Mouse (Mus musculus) erythroblast, embryonic 14.5 days (primary cell): ENCODE results near the gene Bicdl1. TPM values are rescaled to one million over a fixed set of nuclear protein-coding genes. Genes with fewer than 3 reads are reported as not detected.

Source experiments
- H3K27me3 ChIP-seq: 2 replicates; pipeline ENCODE4 v1.6.1; 2012; ENCODE audit warnings: inconsistent platforms; ENCODE audit not compliant: control insufficient read depth
- H3K36me3 ChIP-seq: 2 replicates; pipeline ENCODE4 v1.6.1; 2012; ENCODE audit warnings: mild to moderate bottlenecking, inconsistent platforms; ENCODE audit not compliant: control insufficient read depth
- H3K4me1 ChIP-seq: 2 replicates; pipeline ENCODE4 v1.6.1; 2012; ENCODE audit warnings: inconsistent platforms; ENCODE audit not compliant: control insufficient read depth
- H3K4me3 ChIP-seq: replicated peaks from 2 replicates; pipeline ENCODE3; 2012; ENCODE audit warnings: moderate library complexity, mild to moderate bottlenecking, inconsistent platforms
- H3K9me3 ChIP-seq: 2 replicates; pipeline ENCODE4 v1.6.1; 2012; ENCODE audit warnings: low read length, inconsistent platforms, mixed read lengths; ENCODE audit not compliant: control insufficient read depth
- GATA1 ChIP-seq: IDR thresholded peaks from 2 replicates; pipeline ENCODE4 v1.6.1; 2012; ENCODE audit warnings: low read length, inconsistent platforms, mixed read lengths
- TAL1 ChIP-seq: IDR thresholded peaks from 3 replicates; pipeline ENCODE4 v1.6.1; 2012; ENCODE audit warnings: low read length, inconsistent platforms, mixed read lengths
- polyA plus RNA-seq: library from polyadenylated mRNA; stranded (reverse); fragments of >175 nt; gene quantifications from 2 replicates; pipeline ENCODE4 v1.2.3, GENCODE M21; 2012

Gene Bicdl1
- polyA plus RNA-seq, 1 experiment: 0.03 TPM

- Histone ChIP-seq H3K4me1 (peaks cover 29% of the 10 kb centered on the region), H3K36me3 (peaks cover 52% of the 10 kb centered on the region)
Observed at GRCm38 (mm10) chr5:115648876-115649275, 82.5 kb downstream of the Bicdl1 start.

GRCm38 (mm10) chr5:115644192-115644591, 87.2 kb downstream of the Bicdl1 start:
- H3K27me3 ChIP-seq: no peaks in the 10 kb centered on the region
- TF ChIP-seq TAL1: no peak
- TF ChIP-seq GATA1: no peak
- H3K4me3 ChIP-seq: no peak overlapping the region
- H3K9me3 ChIP-seq: no peaks in the 10 kb centered on the region
- peaks cover 99% of the 10 kb centered on the region for H3K36me3 ChIP-seq
- peaks cover 15% of the 10 kb centered on the region for H3K4me1 ChIP-seq

More at GRCm38 (mm10) chr5:115648876-115649275, 82.5 kb downstream of the Bicdl1 start:
- H3K27me3 ChIP-seq: no peaks in the 10 kb centered on the region
- no peak for TF ChIP-seq GATA1
- TF ChIP-seq TAL1: no peak
- H3K4me3 ChIP-seq: no peak overlapping the region
- no peaks in the 10 kb centered on the region for H3K9me3 ChIP-seq

DNA sequence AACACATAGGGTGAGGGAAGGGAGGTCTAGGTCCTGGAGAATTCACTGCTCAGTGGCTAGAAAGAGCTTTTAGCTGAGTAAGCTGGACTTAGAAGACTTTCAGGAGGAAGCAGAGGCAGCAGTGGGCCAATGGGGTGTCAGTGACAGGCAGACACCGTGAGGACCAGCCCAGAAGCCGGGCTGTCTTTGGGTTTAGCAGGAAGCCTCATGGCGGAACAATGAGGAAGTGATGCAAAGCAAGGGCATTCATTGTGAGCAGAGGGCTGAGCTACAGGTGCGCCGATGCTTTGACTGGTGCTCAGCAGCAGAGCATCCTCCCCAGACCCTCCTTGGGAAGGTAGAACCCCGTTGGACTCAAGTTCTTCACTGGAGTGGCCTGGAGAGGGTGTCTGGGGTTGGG, 95.9 kb downstream of the Bicdl1 start:
- Histone ChIP-seq H3K4me1 (peaks cover 75% of the 10 kb centered on the region), H3K36me3 (peaks cover 77% of the 10 kb centered on the region), H3K9me3 (no peaks in the 10 kb centered on the region), H3K4me3 (no peak overlapping the region), H3K27me3 (no peaks in the 10 kb centered on the region)
- no peak for TF ChIP-seq GATA1
- TF ChIP-seq TAL1: no peak

- Histone ChIP-seq H3K4me1 (peaks cover 77% of the 10 kb centered on the region), H3K27me3 (no peaks in the 10 kb centered on the region), H3K9me3 (no peaks in the 10 kb centered on the region), H3K36me3 (peaks cover 73% of the 10 kb centered on the region), H3K4me3 (peak overlapping the region; percentile 74)
- TF ChIP-seq GATA1: peak; percentile 82
- TF ChIP-seq TAL1: peak; percentile 66
Observed at GRCm38 (mm10) chr5:115634046-115634445, 97.4 kb downstream of the Bicdl1 start.

DNA sequence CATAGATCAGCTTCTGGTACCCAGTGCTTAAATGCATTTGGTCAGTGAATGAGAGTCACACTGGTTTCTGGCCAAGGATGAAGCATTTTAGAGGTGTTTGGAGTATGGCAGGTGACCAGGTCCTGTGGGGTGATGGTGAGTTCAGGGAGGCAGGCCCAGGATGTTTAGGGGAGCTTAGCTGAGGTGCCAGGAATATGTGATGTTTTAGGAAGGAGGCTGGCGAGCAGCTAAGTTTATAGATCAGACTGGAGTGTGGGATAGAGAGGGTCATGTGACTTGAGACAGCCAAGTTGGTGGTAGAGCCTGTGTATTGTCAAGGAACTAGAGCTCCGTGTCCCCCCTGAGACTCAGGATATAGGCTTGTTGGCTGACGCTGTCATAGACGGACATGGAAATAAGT, 98.4 kb downstream of the Bicdl1 start:
- H3K4me1 ChIP-seq: peaks cover 81% of the 10 kb centered on the region
- H3K36me3 ChIP-seq: peaks cover 70% of the 10 kb centered on the region
- peak overlapping the region; percentile 74 for H3K4me3 ChIP-seq
- H3K9me3 ChIP-seq: no peaks in the 10 kb centered on the region
- H3K27me3 ChIP-seq: no peaks in the 10 kb centered on the region
- TF ChIP-seq GATA1 (no peak), TAL1 (no peak)

DNA sequence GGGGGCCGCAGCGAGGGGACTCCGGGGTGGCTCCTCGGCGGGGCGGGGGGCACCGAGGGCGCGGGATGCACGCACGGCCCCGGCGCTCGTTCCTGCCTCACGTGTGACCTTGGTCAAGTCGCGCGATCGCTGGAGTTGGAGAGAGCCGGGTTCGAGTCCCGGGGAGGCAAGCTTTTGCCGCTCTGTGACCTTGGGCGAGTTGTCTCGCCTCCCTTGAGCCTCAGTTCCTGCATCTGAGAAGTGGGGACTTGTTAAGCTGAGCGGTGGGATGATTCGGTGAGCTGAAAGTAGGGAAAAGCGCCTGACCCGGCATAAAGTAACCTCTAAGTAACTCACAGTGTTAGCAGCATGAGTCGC, 99.1 kb downstream of the Bicdl1 start:
- Histone ChIP-seq H3K4me1 (peaks cover 86% of the 10 kb centered on the region), H3K9me3 (no peaks in the 10 kb centered on the region), H3K36me3 (peaks cover 66% of the 10 kb centered on the region), H3K27me3 (no peaks in the 10 kb centered on the region), H3K4me3 (peak overlapping the region; percentile 74)
- TF ChIP-seq TAL1 (no peak), GATA1 (no peak)

DNA sequence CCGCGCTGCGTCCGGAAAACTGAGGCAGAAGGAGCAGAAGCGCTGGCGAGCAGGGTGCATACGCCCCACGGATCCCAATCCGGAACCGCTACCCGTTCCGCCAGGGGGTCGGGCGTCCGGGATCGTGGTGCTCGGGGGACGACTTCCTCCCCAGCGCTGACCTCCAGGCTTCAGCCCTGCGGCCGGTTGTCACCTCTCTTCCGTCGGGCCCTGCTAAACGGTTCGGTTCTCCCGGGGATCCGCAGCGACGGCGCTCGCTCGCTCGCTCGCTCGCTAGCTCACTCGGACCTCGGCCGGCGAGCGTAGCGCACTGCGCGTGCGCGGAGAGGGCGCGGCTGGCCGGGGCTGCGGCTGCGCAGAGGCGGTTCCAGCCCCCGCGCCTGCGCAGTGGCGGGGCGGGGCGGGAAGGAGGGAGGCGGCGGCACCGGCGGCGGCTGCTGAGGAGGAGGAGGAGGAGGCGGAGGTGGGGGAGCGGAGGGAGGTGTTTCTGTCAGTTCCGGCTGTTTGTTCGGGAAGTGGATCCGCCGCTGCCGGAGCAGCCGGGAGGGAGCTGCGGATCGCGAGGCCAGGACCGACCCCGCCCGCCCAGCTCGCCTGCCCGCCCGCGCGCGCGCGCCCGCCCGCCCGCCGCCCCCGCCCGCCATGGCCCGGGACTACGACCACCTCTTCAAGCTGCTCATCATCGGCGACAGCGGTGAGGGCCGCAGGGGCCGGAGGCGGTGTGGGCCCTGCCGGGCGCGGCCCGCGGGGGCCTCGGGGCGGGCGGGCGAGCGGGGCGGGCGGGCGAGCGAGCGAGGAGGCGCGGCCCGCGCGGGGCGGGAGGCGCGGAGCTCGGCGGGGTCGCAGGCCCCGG, 99.7 kb downstream of the Bicdl1 start, which contains the start of gene Rab35:
TSS of gene Rab35 (plus strand) at position 404 of the 853 bp plus-strand sequence.
- Histone ChIP-seq H3K4me3 (peak within 1 kb of the TSS; percentile 74), H3K4me1 (peaks cover 86% of the 10 kb centered on the region), H3K36me3 (peaks cover 65% of the 10 kb centered on the region), H3K27me3 (no peaks in the 10 kb centered on the region), H3K9me3 (no peaks in the 10 kb centered on the region)
- no peak for TF ChIP-seq TAL1

DNA sequence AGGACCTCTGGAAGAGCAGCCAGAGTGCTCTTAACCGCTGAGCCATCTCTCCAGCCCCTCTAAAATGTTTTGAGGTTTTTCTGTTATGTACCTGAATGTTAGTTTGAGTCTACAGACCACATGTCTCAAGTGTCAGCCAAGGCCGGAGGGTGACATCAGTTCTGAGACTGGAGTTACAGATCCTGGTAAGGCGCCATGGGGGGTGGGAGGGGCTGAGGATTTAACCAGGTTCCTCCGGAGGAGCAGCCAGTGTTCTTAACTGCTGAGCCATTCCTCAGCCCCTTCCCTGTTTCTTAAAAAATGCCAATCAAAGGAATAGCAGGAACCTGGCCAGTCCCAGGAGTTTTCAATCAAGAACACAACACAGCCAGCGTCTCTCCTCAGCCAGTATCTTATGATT, 101.1 kb downstream of the Bicdl1 start:
- Histone ChIP-seq H3K27me3 (no peaks in the 10 kb centered on the region), H3K9me3 (no peaks in the 10 kb centered on the region), H3K36me3 (peaks cover 52% of the 10 kb centered on the region), H3K4me3 (peak overlapping the region; percentile 74), H3K4me1 (peaks cover 87% of the 10 kb centered on the region)
- TF ChIP-seq TAL1 (no peak), GATA1 (no peak)

DNA sequence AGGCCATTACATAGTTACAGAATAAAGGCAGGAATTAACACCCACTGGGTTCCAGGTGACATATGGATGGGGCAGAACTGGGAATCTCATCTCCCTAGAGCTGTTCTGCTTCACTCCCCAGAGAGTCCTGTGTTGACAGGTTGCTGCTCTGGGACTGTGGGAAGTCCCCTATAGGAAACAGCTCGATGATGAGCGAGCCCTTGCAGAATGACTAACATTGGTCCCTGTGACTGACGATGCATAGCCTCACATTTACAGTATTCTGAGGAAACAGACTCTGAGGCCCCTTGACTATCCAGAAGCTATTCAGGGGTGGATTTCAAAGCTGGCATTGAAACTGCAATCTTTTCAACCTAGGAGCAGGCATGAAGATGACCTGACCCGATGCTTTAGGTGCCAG, 101.7 kb downstream of the Bicdl1 start:
- H3K4me1 ChIP-seq: peaks cover 86% of the 10 kb centered on the region

More for the DNA sequence above, 101.7 kb downstream of the Bicdl1 start:
- H3K9me3 ChIP-seq: no peaks in the 10 kb centered on the region
- H3K4me3 ChIP-seq: no peak overlapping the region
- H3K36me3 ChIP-seq: peaks cover 48% of the 10 kb centered on the region
- no peak for TF ChIP-seq GATA1
- no peak for TF ChIP-seq TAL1
- no peaks in the 10 kb centered on the region for H3K27me3 ChIP-seq
